Mouse (Mus musculus) mouse embryonic stem cell (cell line): ENCODE data around the gene Gnl2.

Source experiments
- in situ Hi-C, 2 experiments: fragments of 300-500 bp; cut with MboI; formaldehyde crosslinking; loops; 1 replicate in 1 of 2; 3 replicates in 1 of 2; pipeline ENCODE4 v1.14.3; 2019 to 2020; ENCODE audit warnings: low sequenced_read_pairs in 2 of 2, low pct_unique_long_range_greater_than_20kb in 1 of 2, mixed read lengths in 1 of 2; ENCODE audit not compliant: unreplicated experiment in 1 of 2

Gnl2 gene

GRCm38 (mm10) chr4:125065517-125066307 is 49.3 kb downstream of the Gnl2 start, which contains the start of gene Dnali1:
Dnali1 (minus strand) TSS chr4:125065703.
- in situ Hi-C loops: no loop called here

GRCm38 (mm10) chr4:125066490-125067370 is 50.3 kb downstream of the Gnl2 start, which contains the start of gene Snip1:
Snip1 (plus strand) TSS chr4:125066672.
- in situ Hi-C loops: no loop called here

GRCm38 (mm10) chr4:125077700-125078099 is 61.3 kb downstream of the Gnl2 start:
- in situ Hi-C loops: no loop called here

- in situ Hi-C loops: no loop called here
Measured at GRCm38 (mm10) chr4:125078698-125079097, 62.3 kb downstream of the Gnl2 start.

GRCm38 (mm10) chr4:125084403-125085345 is 68.3 kb downstream of the Gnl2 start, which contains the start of gene Meaf6:
Meaf6 (plus strand) TSS chr4:125085134.
- in situ Hi-C loops: no loop called here

GRCm38 (mm10) chr4:125085346-125085841 is 69.0 kb downstream of the Gnl2 start:
- in situ Hi-C loops: no loop called here

GRCm38 (mm10) chr4:125093031-125093430 is 76.6 kb downstream of the Gnl2 start:
- in situ Hi-C loops: no loop called here

DNA sequence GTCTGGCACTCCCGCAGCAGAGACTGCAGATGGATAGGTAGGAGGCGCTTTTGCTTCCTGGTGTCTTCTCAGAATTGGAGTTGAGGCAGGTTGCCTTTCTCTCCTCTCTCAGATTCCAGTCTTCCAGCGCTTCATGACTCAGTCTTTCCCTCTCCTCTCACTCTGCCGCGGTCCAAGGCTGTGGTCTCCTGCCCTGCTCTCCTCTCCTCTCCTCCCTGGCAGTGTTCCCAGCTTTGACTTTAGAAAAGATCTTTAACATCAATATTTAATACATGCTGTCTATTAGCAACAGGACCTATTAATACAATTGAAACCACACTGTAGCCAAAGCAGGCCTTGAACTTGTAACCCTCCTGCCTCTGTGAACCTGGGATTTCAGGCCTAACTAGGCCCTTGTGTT is 79.7 kb downstream of the Gnl2 start:
- in situ Hi-C loops: no loop called here

GRCm38 (mm10) chr4:125097412-125097811 is 81.0 kb downstream of the Gnl2 start:
- in situ Hi-C loops: no loop called here

GRCm38 (mm10) chr4:125099458-125099857 is 83.1 kb downstream of the Gnl2 start:
- in situ Hi-C loops: no loop called here

DNA sequence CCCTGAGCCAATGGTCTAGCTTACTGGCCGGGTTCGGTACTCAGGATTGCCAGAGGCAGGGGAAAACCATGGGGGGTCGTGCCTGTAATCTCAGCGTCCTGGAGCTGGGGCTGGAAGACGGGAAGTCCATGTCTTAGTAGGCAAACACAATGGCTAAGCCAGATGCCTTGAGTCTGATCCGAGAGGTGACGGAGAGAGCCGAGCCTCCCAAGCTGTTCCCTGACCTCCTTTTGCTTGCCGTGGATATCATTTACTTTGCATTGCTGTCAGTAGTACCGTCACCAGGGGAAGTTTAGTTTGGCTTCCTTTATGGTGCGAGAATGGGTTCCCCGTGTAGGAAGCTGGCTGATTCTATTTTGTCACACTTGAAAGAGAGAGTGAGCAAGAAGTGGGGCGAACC is 84.9 kb downstream of the Gnl2 start:
- in situ Hi-C loops: no loop called here
